Mouse (Mus musculus) MEL (cell line): ENCODE data around the gene Ece2. TPM values are rescaled to one million over a fixed set of nuclear protein-coding genes. Genes with fewer than 3 reads are reported as not detected.

Source experiments
- DNase-seq: peaks from one replicate; pipeline ENCODE4 v3.0.0; 2011; ENCODE audit warnings: low read depth, low spot score
- H3K27ac ChIP-seq: 2 replicates; pipeline ENCODE4 v1.5.1; 2012; ENCODE audit warnings: low read depth, mild to moderate bottlenecking, control low read depth, low read length, moderate library complexity; ENCODE audit not compliant: control insufficient read depth
- H3K27me3 ChIP-seq, 2 experiments: fragments of 150-350 bp in 1 of 2; sonication (generic) in 1 of 2; 2 replicates each; pipeline ENCODE4 v1.6.1; 2012; ENCODE audit warnings: low read length in 2 of 2, mild to moderate bottlenecking in 2 of 2, improper control_type of control experiment in 1 of 2, moderate library complexity in 1 of 2; ENCODE audit not compliant: insufficient read depth in 2 of 2, control insufficient read depth in 1 of 2
- H3K36me3 ChIP-seq, 2 experiments: 2 replicates each; pipeline ENCODE4 v1.6.1; 2012 to 2014; ENCODE audit warnings: low read length in 2 of 2, improper control_type of control experiment in 1 of 2, inconsistent platforms in 1 of 2, mild to moderate bottlenecking in 1 of 2; ENCODE audit not compliant: insufficient read depth in 2 of 2, control insufficient read depth in 1 of 2
- H3K4me1 ChIP-seq, 2 experiments: fragments of 150-350 bp in 1 of 2; sonication (generic) in 1 of 2; 2 replicates each; pipeline ENCODE4 v1.6.1; 2012; ENCODE audit warnings: low read length in 2 of 2, improper control_type of control experiment in 1 of 2, mild to moderate bottlenecking in 1 of 2; ENCODE audit not compliant: insufficient read depth in 2 of 2, control insufficient read depth in 1 of 2
- H3K4me3 ChIP-seq, 2 experiments: fragments of 150-350 bp in 1 of 2; sonication (generic) in 1 of 2; 2 replicates each; pipeline ENCODE4 v1.5.1; 2012; ENCODE audit warnings: low read depth in 2 of 2, low read length in 2 of 2, mild to moderate bottlenecking in 2 of 2, moderate library complexity in 2 of 2, control low read depth in 1 of 2, improper control_type of control experiment in 1 of 2; ENCODE audit not compliant: control insufficient read depth in 1 of 2, insufficient read depth in 1 of 2
- H3K79me2 ChIP-seq: 2 replicates; pipeline ENCODE4 v1.6.1; 2012; ENCODE audit warnings: mild to moderate bottlenecking, low read length, moderate library complexity; ENCODE audit not compliant: control insufficient read depth, poor library complexity, insufficient read depth
- H3K9ac ChIP-seq: 2 replicates; pipeline ENCODE4 v1.6.1; 2012; ENCODE audit warnings: low read depth, mild to moderate bottlenecking, control low read depth, low read length, moderate library complexity; ENCODE audit not compliant: control insufficient read depth, poor library complexity, severe bottlenecking
- H3K9me3 ChIP-seq: fragments of 150-350 bp; sonication (generic); replicated peaks from 2 replicates; pipeline ENCODE4 v1.6.1; 2012; ENCODE audit warnings: mild to moderate bottlenecking, low read length, improper control_type of control experiment, moderate library complexity; ENCODE audit not compliant: insufficient read depth
- CHD1 ChIP-seq: IDR thresholded peaks from 2 replicates; pipeline ENCODE4 v1.6.1; 2012; ENCODE audit warnings: low read depth, mild to moderate bottlenecking, inconsistent platforms, low read length, improper control_type of control experiment
- CTCF ChIP-seq, 3 experiments: IDR thresholded peaks in 2 of 3; conservative IDR thresholded peaks in 1 of 3; 2 replicates each; pipeline ENCODE4 v1.5.1; 2011 to 2012; ENCODE audit warnings: low read length in 3 of 3, low read depth in 2 of 3, mild to moderate bottlenecking in 2 of 3, improper control_type of control experiment in 1 of 3, inconsistent platforms in 1 of 3, mixed read lengths in 1 of 3, moderate library complexity in 1 of 3; ENCODE audit not compliant: control insufficient read depth in 1 of 3, insufficient read depth in 1 of 3, poor library complexity in 1 of 3, severe bottlenecking in 1 of 3
- E2F4 ChIP-seq: IDR thresholded peaks from 2 replicates; pipeline ENCODE4 v1.6.1; 2011; ENCODE audit warnings: low read depth, low read length, improper control_type of control experiment, borderline replicate concordance
- ELF1 ChIP-seq: IDR thresholded peaks from 2 replicates; pipeline ENCODE4 v1.6.1; 2014; ENCODE audit warnings: low read depth, mild to moderate bottlenecking, inconsistent platforms, low read length, improper control_type of control experiment, moderate library complexity
- GABPA ChIP-seq: IDR thresholded peaks from 2 replicates; pipeline ENCODE4 v1.6.1; 2012; ENCODE audit warnings: low read depth, mild to moderate bottlenecking, inconsistent platforms, low read length, improper control_type of control experiment, moderate library complexity
- GATA1 ChIP-seq: IDR thresholded peaks from 2 replicates; pipeline ENCODE4 v1.6.1; 2011; ENCODE audit warnings: low read depth, low read length, improper control_type of control experiment
- KAT2A ChIP-seq: conservative IDR thresholded peaks from 2 replicates; pipeline ENCODE4 v1.6.1; 2012; ENCODE audit warnings: low read depth, low read length, improper control_type of control experiment, inconsistent platforms
- MAFK ChIP-seq: IDR thresholded peaks from 2 replicates; pipeline ENCODE4 v1.6.1; 2011; ENCODE audit warnings: low read depth, mild to moderate bottlenecking, low read length, improper control_type of control experiment, borderline replicate concordance
- MAX ChIP-seq: IDR thresholded peaks from 2 replicates; pipeline ENCODE4 v1.6.1; 2011; ENCODE audit warnings: low read length, improper control_type of control experiment
- MXI1 ChIP-seq: IDR thresholded peaks from 2 replicates; pipeline ENCODE4 v1.6.1; 2011; ENCODE audit warnings: mild to moderate bottlenecking, low read depth, low read length, improper control_type of control experiment
- MYC ChIP-seq: IDR thresholded peaks from 2 replicates; pipeline ENCODE4 v1.6.1; 2011; ENCODE audit warnings: low read depth, mild to moderate bottlenecking, low read length, improper control_type of control experiment, moderate library complexity
- NELFE ChIP-seq: IDR thresholded peaks from 2 replicates; pipeline ENCODE4 v1.6.1; 2011; ENCODE audit warnings: low read depth, low read length, improper control_type of control experiment
- POLR2A ChIP-seq, 2 experiments: IDR thresholded peaks; 2 replicates each; pipeline ENCODE4 v1.6.1; 2011 to 2012; ENCODE audit warnings: low read length in 2 of 2, mild to moderate bottlenecking in 2 of 2, control low read depth in 1 of 2, improper control_type of control experiment in 1 of 2, low read depth in 1 of 2, moderate library complexity in 1 of 2; ENCODE audit not compliant: control insufficient read depth in 1 of 2, insufficient read depth in 1 of 2, poor library complexity in 1 of 2
- POLR2AphosphoS2 ChIP-seq: IDR thresholded peaks from 2 replicates; pipeline ENCODE4 v1.6.1; 2011; ENCODE audit warnings: low read length, improper control_type of control experiment
- POLR2AphosphoS5 ChIP-seq: IDR thresholded peaks from 2 replicates; pipeline ENCODE4 v1.6.1; 2012; ENCODE audit warnings: low read depth, borderline replicate concordance, mild to moderate bottlenecking, inconsistent platforms, low read length, moderate library complexity, mixed read lengths
- RCOR1 ChIP-seq: IDR thresholded peaks from 2 replicates; pipeline ENCODE4 v1.6.1; 2012; ENCODE audit warnings: low read depth, mild to moderate bottlenecking, inconsistent platforms, low read length, improper control_type of control experiment
- SMC3 ChIP-seq: IDR thresholded peaks from 2 replicates; pipeline ENCODE4 v1.6.1; 2011; ENCODE audit warnings: low read depth, low read length, improper control_type of control experiment
- TAL1 ChIP-seq: IDR thresholded peaks from 2 replicates; pipeline ENCODE4 v1.6.1; 2012; ENCODE audit warnings: mild to moderate bottlenecking, inconsistent platforms, low read length, moderate library complexity, mixed read lengths
- TCF12 ChIP-seq: IDR thresholded peaks from 2 replicates; pipeline ENCODE4 v1.6.1; 2014; ENCODE audit warnings: low read depth, mild to moderate bottlenecking, inconsistent platforms, low read length, improper control_type of control experiment, moderate library complexity
- UBTF ChIP-seq: IDR thresholded peaks from 2 replicates; pipeline ENCODE4 v1.6.1; 2012; ENCODE audit warnings: low read depth, mild to moderate bottlenecking, inconsistent platforms, low read length, improper control_type of control experiment, moderate library complexity, borderline replicate concordance; ENCODE audit not compliant: insufficient read depth
- USF1 ChIP-seq: IDR thresholded peaks from 2 replicates; pipeline ENCODE4 v1.6.1; 2014; ENCODE audit warnings: low read depth, mild to moderate bottlenecking, inconsistent platforms, low read length, improper control_type of control experiment, moderate library complexity
- USF2 ChIP-seq, 2 experiments: IDR thresholded peaks; 2 replicates each; pipeline ENCODE4 v1.6.1; 2011 to 2012; ENCODE audit warnings: improper control_type of control experiment in 2 of 2, low read length in 2 of 2, borderline replicate concordance in 1 of 2, inconsistent platforms in 1 of 2, low read depth in 1 of 2, mild to moderate bottlenecking in 1 of 2; ENCODE audit not compliant: insufficient read depth in 1 of 2
- ZC3H11A ChIP-seq: IDR thresholded peaks from 2 replicates; pipeline ENCODE4 v1.6.1; 2012; ENCODE audit warnings: low read depth, mild to moderate bottlenecking, inconsistent platforms, low read length, improper control_type of control experiment
- ZKSCAN1 ChIP-seq: IDR thresholded peaks from 2 replicates; pipeline ENCODE4 v1.6.1; 2012; ENCODE audit warnings: low read depth, mild to moderate bottlenecking, inconsistent platforms, low read length, improper control_type of control experiment, moderate library complexity
- ZMIZ1 ChIP-seq: IDR thresholded peaks from 2 replicates; pipeline ENCODE4 v1.6.1; 2012; ENCODE audit warnings: low read depth, mild to moderate bottlenecking, inconsistent platforms, low read length, improper control_type of control experiment, moderate library complexity
- ZNF384 ChIP-seq: IDR thresholded peaks from 2 replicates; pipeline ENCODE4 v1.6.1; 2012; ENCODE audit warnings: low read depth, mild to moderate bottlenecking, inconsistent platforms, low read length, improper control_type of control experiment
- polyA plus RNA-seq, 2 experiments: library from polyadenylated mRNA; stranded (reverse) in 1 of 2; unstranded in 1 of 2; fragments of >175 nt in 1 of 2; fragments of >200 nt in 1 of 2; gene quantifications; 2 replicates each; pipeline versions ENCODE4 v1.2.1 to v1.2.4; 2012; ENCODE audit warnings: low replicate concordance in 2 of 2, low read depth in 1 of 2; ENCODE audit not compliant: insufficient read length in 2 of 2, insufficient read depth in 1 of 2, missing spikeins in 1 of 2
- total RNA-seq: library from RNA; depleted of rRNA; stranded (reverse); fragments of 300-350 nt; gene quantifications from 2 replicates; pipeline ENCODE4 v1.2.3, GENCODE M21; 2012

Ece2 gene
- total and polyA plus RNA-seq, 3 experiments = 4.9 to 7.4 TPM; not detected in 1

DNA sequence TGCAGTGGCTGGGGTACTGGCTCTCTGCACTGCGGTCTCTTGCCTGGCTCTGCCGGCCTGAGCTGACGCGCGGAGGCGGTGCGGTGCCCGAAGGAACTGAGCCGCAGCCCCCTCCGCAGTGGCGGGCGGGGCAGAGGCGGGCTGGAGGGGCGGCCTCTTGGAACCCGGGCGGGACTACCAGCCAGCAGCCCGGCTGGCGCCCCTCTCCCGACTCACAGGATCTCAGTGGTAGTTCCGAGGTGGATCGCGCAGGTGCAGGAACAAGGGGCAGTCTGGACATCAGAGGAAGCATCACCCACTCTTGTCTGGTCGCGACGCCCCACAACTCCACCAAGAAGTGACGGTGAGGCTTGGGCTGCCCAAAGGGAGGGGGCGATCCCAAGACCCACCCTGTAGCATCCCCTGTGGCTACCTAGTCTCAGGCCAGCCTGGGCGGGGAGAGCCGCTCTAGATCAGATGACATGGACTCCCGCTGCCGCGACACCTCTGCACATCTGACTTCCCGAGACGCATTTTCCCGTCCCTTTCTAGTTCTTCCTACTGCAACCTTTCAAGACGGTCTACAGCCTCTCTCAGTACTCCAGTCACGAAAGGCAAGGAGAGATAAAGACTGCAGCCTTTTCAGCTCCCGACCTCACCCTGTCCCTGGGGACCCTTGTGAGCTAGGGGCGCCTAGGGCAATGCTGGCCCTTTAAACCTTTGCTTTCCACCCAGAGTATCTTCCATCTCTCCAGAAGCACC is 39.5 kb upstream of the Ece2 start:
- no peak overlapping the region for H3K9ac ChIP-seq
- no peaks in the 10 kb centered on the region for H3K79me2 ChIP-seq
- no peak overlapping the region for H3K4me3 ChIP-seq
- DNase-seq = no peak
- no peak overlapping the region for H3K27ac ChIP-seq
- no peaks in the 10 kb centered on the region for H3K9me3 ChIP-seq
- H3K27me3 ChIP-seq = peaks cover 0 to 4% of the 10 kb centered on the region in 2 experiments; a peak in 2 of 4 replicates
- H3K4me1 ChIP-seq = peaks cover 3 to 9% of the 10 kb centered on the region in 2 experiments; a peak in 3 of 4 replicates
- no peak for TF ChIP-seq CTCF (IDR thresholded peaks at IDR 0.05 in 2 of 3, conservative IDR thresholded peaks at IDR 0.05 in 1 of 3; ENCODE audit: control insufficient read depth in 1 of 3, insufficient read depth in 1 of 3, low read depth in 2 of 3, low read length in 3 of 3, poor library complexity in 1 of 3, severe bottlenecking in 1 of 3)
- no peak for TF ChIP-seq MYC
- TF ChIP-seq POLR2AphosphoS2 = no peak
- TF ChIP-seq E2F4 = no peak
- TF ChIP-seq ZNF384 = no peak
- no peak for TF ChIP-seq NELFE
- no peak for TF ChIP-seq ZKSCAN1
- TF ChIP-seq KAT2A = no peak
- no peak for TF ChIP-seq ELF1
- TF ChIP-seq RCOR1 = no peak
- TF ChIP-seq SMC3 = no peak
- no peak for TF ChIP-seq POLR2A (IDR thresholded peaks at IDR 0.05; ENCODE audit: control insufficient read depth in 1 of 2, insufficient read depth in 1 of 2, low read depth in 1 of 2, low read length in 2 of 2, poor library complexity in 1 of 2)
- TF ChIP-seq CHD1 = no peak
- TF ChIP-seq MXI1 = no peak
- TF ChIP-seq TCF12 = no peak
- no peak for TF ChIP-seq MAFK
- no peak for TF ChIP-seq POLR2AphosphoS5
- no peak for TF ChIP-seq TAL1
- TF ChIP-seq MAX = no peak
- peaks cover 0 to 5% of the 10 kb centered on the region in 2 experiments; a peak in 2 of 4 replicates for H3K36me3 ChIP-seq

DNA sequence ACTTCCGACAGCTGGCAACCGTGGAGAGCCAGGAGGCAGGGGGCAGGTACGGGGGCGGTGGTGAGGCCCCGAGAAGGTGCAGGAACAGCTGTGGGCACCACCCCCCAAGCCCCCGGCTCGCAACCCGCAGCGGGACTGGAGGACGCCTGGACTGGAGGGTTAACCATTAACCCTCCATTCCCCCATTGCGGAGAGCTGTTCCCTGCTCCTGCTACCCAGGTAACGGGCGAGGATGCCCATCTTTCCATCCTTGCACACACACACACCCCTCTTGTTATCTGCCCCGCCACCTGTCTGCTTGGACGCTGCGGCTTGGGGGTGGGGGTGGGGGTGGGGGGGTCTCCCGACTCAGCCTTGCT is 39.0 kb upstream of the Ece2 start:
- H3K9me3 ChIP-seq = no peaks in the 10 kb centered on the region
- no peaks in the 10 kb centered on the region for H3K79me2 ChIP-seq
- no peak overlapping the region for H3K27ac ChIP-seq
- peaks cover 0 to 10% of the 10 kb centered on the region in 2 experiments; a peak in 2 of 4 replicates for H3K36me3 ChIP-seq
- no peak overlapping the region for H3K9ac ChIP-seq
- H3K27me3 ChIP-seq = peaks cover 0 to 4% of the 10 kb centered on the region in 2 experiments; a peak in 2 of 4 replicates
- TF ChIP-seq POLR2A (IDR thresholded peaks at IDR 0.05; ENCODE audit: control insufficient read depth in 1 of 2, insufficient read depth in 1 of 2, low read depth in 1 of 2, low read length in 2 of 2, poor library complexity in 1 of 2) = no peak
- no peak for TF ChIP-seq SMC3
- TF ChIP-seq USF1 = no peak
- no peak for TF ChIP-seq MXI1
- TF ChIP-seq POLR2AphosphoS5 = no peak
- TF ChIP-seq CHD1 = no peak
- no peak for TF ChIP-seq TCF12
- TF ChIP-seq ZMIZ1 = no peak
- no peak for TF ChIP-seq RCOR1
- TF ChIP-seq ZKSCAN1 = no peak
- TF ChIP-seq MYC = no peak
- TF ChIP-seq USF2 (IDR thresholded peaks at IDR 0.05; ENCODE audit: borderline replicate concordance in 1 of 2, insufficient read depth in 1 of 2, low read depth in 1 of 2, low read length in 2 of 2) = no peak
- no peak for TF ChIP-seq ZC3H11A
- no peak for TF ChIP-seq UBTF
- TF ChIP-seq GATA1 = no peak
- TF ChIP-seq ELF1 = no peak
- no peak for TF ChIP-seq POLR2AphosphoS2
- no peak for TF ChIP-seq GABPA
- TF ChIP-seq TAL1 = no peak
- TF ChIP-seq NELFE = no peak
- H3K4me3 ChIP-seq = no peak overlapping the region
- H3K4me1 ChIP-seq = peaks cover 6 to 15% of the 10 kb centered on the region in 2 experiments
- no peak for DNase-seq
